Mouse (Mus musculus): Measurements from ENCODE around the gene Axdnd1. TPM values are rescaled to one million over a fixed set of nuclear protein-coding genes. Genes with fewer than 3 reads are reported as not detected.
"Not testable (repeated sequence)": the region's sequence is repeated elsewhere in the genome, so short reads cannot be mapped to it uniquely, and the experiment has no call there.

The Axdnd1 gene
- polyA plus RNA-seq, 1 experiment: not detected

DNA sequence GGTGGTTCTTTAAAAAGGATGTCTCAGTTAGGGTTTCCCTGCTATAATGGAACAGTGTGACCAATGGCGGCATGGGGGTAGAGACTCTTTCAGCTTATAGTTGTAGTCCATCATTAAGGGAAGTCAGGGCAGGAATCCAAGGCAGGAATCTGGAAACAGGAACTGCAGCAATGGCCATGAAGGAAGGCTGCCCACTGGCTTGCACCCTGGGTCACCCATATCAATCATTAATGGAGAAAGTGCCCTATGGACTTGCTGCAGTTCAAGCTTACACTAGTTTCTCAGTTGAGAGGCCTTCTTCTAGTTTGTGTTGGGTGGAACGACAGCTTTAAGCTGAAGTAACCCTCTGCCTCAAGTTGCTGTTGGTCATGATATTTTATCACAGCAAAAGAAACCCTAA is 68.5 kb downstream of the Axdnd1 start:
- DNase-seq (ENCODE audit: low read depth, low spot score): no peak
- WGBS: 74% methylated on average over 2 of the region's 2 CpGs

DNA sequence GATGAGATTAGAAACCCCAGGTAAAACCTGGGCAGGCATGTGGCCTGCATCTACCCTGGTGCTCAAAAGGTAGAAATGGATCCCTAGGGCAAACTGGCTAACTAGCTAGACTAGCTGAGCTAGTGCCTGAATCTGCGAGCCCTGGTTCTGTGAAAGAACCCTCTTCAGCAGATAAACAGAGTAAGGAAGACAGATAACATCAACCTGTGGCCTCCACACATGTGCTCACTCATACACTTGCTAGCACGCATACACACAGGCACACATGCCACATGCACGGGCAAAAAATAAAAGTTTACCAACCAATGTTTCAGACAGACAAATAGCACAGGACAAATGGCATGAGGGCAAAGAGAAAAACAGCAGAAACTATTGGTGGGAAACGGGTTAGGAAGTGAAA is 70.5 kb downstream of the Axdnd1 start:
- 81% methylated on average over 4 of the region's 4 CpGs for WGBS
- no peak for DNase-seq (ENCODE audit: low read depth, low spot score)

DNA sequence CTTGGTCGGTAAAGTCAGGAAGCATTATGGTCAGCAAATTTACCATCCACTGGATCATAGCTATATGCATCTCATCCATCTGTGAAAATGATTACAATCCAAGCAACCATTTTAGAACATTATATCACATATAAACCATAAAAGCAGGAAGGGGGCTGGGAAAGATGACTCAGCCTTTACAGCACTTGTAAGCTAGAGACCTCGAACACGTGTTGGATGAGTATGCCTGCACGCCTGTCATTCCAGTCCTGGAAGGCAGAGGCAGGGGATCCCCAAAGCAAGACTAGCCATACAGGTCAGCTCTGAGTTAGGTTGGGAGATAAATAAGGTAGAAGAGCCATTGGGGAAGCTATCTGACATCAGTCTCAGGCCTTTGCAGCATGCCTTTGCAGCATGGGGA is 71.9 kb downstream of the Axdnd1 start:
- no peak for DNase-seq (ENCODE audit: low read depth, low spot score)
- WGBS: 46% methylated on average over 4 of the region's 4 CpGs

DNA sequence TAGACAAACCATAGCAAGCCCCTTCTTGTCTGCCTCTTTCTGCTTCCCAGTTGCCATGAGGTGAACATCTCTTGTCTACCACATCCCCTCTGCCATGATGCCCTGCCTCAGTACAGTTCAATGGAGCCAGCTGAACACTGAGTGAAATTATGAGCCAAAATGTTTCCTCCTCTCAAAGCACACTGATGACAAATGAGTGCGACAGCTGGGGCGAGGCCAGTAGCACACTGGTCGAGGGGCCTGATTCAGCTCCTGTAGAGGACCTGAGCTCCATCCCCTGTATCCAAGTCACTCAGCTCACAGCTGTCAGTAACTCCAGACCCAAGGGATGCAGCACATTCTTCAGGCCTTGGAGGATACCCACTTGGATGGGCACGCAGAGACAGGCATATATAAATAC is 75.3 kb downstream of the Axdnd1 start:
- no peak for DNase-seq (ENCODE audit: low read depth, low spot score)
- 94% methylated on average over 4 of the region's 4 CpGs for WGBS

DNA sequence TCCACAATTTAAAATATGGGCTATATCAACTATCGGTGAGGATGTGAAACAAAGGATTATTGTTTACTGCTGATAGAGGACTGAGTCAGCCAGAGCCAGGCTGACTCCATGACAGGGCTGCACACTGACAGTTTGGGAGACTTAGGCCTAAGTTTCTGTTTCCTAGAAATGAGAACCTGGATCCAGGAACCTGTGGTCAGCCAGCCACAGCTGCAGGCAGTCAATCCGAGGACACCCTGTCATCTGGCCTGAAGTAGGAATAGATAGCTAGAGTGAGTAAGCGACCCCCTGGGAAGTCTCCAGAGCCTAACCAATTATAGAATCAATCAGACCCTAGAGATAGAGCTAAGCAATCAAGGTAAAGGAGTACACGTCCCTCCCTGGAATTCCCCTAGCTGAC is 76.5 kb downstream of the Axdnd1 start:
- DNase-seq (ENCODE audit: low read depth, low spot score): no peak

DNA sequence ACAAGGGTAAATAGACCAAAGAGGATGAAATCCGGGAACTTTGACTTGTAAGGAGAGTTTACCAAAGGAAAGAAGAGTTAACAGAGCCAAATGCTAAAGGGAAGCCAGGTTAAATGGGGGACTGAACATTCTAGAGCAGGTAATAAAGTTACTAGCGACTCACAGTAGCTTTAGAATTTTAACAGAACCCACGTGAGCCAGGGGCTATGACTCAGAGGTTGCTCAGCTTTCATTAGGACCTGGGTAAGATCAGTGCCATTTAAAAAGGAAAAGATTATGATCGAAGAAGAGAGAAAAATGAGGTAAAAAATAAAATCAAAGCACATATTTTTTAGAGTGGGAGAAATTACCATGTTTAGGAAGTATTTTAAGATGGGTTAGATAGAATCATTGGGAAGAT is 80.1 kb downstream of the Axdnd1 start:
- 58% methylated on average over 4 of the region's 4 CpGs for WGBS
- DNase-seq (ENCODE audit: low read depth, low spot score): no peak

More for the DNA sequence above, 76.5 kb downstream of the Axdnd1 start:
- 72% methylated on average over 4 of the region's 4 CpGs for WGBS

DNA sequence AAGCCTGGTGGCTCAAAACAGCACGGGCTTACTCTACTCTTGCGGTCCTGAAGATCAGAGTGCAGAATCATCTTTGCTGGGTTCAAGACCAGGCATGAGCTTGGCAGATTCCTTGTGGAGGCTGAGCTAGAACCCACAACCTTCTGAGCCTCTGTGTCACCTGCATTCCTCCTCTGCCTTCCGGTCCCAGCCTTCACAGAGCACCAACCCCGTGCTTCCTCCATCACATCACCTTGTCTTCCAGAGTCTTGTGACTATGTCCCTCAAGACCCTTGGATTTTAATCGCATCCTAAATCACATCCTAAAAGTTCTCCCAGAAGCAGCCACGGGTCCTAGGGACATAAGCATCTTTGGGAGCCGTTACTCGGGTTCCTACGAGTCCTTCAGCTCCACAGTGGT is 97.8 kb downstream of the Axdnd1 start:
- DNase-seq (ENCODE audit: low read depth, low spot score): no peak
- WGBS: 81% methylated on average over 9 of the region's 9 CpGs

DNA sequence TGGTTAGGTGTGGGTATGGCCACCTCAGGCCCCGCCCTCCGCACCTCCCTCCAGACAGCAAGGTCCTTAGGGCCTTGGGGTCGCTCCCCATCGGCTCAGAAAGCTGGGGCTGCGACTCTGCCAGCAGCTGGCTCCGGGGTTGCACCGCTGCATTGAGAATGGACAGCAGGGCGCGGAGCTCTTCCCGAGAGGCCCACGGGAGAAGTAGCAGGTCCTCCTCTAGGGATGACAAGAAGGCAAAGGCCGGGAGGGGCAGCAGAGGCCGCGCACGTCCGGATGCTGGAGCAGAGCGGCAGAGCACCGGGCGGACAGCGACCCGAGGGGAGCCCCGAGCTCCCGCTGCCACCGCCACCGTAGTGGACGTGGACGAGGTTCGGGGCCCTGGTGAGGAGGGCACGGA is 110.3 kb downstream of the Axdnd1 start, which contains the start of gene Nphs2:
TSS of gene Nphs2 (plus strand) at position 98 of the 400 bp plus-strand sequence.
- WGBS: 7% methylated on average over 29 of the region's 29 CpGs
- no peak for DNase-seq (ENCODE audit: low read depth, low spot score)

DNA sequence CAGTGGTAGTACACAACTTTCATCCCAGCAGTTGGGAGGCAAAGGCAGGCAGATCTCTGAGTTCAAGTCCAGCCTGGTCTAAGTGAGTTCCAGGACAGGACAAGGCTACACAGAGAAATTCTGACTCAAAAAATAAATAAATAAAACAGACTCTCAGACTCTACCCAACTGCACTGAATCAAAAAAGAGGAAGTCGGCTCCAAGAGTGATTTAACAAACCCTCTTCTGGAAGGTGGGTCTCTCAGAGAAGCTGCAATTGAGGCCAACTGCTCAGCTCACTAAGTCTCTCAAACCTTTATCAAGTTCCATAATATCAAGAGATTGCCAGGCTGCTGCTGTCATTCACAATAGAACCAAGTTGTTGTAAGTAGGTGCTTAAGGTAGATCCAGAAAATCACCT is 112.4 kb downstream of the Axdnd1 start:
- 76% methylated on average over 1 of the region's 1 CpGs for WGBS
- DNase-seq (ENCODE audit: low read depth, low spot score): no peak

DNA sequence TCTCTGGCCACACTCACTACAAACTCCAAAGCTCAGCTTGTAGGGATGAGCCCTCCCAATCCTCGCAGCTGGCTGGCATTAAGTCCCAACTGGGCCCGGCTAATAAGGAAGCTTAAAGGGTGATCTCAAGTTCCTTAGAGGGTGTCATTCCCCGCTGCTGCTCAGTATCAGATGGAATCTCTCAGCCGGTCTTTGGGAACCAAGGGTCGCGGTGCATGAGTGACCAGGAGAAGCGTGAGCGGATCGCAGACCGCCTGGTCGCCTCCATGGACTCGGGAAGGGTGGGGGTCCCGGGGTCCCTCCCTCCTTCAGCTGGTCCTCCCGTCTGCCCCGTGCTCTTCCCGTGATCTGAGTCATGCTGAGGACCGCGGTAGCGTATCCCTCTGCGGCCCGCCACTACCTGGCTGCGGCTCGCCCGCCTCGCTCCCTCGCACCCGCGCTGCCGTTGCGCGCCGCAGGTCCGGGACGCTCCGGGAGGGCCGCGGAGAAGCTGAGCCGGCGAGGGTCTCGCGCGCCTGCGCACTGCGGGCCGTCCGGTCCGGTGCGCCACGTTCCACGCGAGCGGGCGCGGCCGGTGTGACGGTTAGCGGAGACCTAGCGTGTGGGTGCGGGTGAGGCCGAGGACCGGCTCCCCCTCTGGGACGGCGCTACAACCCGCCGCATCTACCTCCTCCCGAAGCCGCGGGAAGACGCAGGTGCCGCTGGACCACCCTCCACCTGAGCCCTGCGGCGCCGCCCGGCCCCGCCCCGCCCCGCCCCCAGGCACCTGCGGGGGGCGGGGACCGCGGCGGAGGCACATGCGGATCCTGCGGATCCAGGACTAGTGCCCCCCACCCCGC is 117.8 kb downstream of the Axdnd1 start, which contains the start of gene Tdrd5:
TSS of gene Tdrd5 (minus strand) at position 754 of the 839 bp plus-strand sequence.
- 1% methylated on average over 85 of the region's 85 CpGs for WGBS
- DNase-seq (ENCODE audit: low read depth, low spot score): no peak

DNA sequence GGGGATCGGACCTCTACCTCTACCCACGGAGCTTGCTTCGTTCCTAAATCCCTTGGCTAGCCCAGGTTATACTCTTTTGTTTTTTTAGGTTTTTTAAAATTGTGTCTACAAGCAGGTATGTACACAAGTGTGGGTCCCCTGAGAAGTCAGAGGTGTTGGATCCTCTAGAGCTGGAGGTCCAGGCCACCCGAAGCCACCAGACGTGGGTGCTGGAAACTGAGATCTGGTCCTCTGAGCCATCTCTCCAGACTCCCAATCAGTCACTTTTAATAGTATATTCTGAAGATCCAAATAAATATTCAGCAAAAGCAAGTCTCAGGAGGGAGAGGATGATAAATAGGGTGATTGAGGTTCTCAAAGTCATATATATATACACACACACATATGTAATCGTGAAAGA is 130.9 kb downstream of the Axdnd1 start:
- DNase-seq (ENCODE audit: low read depth, low spot score): no peak
- WGBS: 93% methylated on average over 6 of the region's 6 CpGs

DNA sequence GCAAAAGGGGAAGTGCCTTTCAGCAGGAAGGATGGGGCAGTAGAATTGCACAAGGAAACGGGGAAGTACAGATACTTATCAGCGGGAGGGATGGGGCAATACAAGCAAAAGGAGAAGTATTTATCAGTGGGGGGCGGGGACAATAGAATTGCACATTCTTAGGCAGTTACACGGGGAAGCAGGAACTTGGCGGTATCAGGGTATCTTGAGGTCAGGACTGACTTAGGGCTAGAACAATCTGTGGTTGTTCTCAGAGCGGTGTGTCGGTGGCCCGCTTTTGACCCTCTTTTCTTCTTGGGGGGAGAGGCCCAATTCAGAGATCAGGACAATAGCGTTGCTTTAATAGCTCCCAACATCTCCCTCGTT is 131.8 kb downstream of the Axdnd1 start:
- not testable (repeated sequence) for DNase-seq (ENCODE audit: low read depth, low spot score)
- WGBS: 62% methylated on average over 10 of the region's 10 CpGs

DNA sequence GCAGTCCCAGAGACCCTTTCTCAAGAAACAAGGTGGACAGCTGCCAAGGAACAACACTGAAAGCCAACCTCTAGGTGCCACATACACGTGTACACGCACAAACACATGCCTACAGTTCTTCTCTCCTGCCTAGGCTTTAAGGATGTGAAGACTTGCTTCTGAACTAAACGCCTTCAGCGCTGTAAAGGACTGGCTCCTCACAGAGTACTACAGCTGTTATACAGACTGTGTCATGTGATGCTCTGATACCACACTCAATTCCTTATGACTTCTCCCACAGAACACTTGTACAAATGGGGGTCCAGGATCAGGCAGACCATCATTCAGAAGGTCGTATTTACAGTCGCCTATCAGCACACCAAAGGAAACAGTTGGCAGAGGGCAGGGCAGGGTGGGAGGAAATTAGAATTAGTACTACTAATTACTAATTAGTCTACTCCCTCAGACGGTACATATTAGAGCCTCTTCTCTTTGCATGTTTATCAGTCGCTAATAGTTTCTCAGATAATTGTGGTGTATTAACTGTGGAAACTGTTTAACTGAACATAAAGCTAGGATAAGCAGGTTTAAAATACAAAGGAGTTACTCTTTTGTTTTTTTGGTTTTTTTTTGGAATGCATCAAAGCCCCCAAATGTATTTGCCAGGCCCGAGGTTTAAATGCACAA is 132.3 kb downstream of the Axdnd1 start:
- 85% methylated on average over 9 of the region's 9 CpGs for WGBS
- DNase-seq (ENCODE audit: low read depth, low spot score): no peak

DNA sequence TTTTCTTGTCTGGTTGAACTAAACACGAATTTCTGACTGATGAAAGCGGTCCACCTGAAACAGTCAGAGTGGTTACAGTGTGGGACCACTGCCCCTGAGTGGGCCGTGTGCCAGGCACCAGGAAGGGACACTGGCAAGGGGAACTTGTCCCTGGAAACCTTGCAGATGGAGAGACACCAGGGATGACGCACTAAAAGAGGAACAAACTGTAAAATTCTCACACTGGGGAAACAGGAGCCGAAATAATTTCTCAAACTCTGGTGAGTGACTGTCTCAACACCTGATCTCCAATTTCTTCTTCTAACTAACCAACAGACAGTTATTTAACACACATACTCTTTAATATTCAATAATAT is 135.4 kb downstream of the Axdnd1 start:
- 72% methylated on average over 5 of the region's 5 CpGs for WGBS
- no peak for DNase-seq (ENCODE audit: low read depth, low spot score)

DNA sequence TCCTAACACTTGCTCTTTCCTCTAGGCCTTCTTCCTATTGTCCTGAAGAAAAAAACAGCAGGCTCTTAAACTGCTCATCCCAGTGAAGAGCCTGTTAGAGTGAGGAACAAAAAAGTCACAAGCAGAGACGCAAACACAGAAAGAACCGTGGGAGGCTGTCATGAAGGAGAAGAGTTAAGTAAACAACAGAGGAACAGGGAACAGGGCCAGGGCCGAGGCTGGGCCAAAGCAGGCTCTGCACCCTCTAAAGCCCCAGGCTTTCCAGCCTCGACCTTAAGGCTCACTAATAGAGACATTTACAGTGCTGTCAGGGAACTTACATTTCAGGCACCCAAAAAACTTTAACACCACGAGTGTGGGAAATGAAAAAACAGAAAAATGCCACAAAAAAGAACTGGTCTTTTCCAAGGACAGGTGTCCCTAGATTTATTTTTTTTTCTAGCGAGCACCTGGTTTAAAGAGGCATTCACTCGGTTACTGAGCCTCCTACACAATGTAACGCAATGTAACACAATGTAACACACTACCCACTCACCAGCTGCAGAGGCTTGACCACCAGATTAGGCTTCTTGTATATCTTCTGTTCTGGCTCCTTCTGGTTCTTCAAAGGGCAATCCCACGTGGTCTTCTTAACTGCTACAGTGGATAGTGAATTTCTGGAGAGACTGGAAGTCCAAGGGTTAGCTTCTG is 136.0 kb downstream of the Axdnd1 start:
- 40% methylated on average over 9 of the region's 9 CpGs for WGBS
- no peak for DNase-seq (ENCODE audit: low read depth, low spot score)

DNA sequence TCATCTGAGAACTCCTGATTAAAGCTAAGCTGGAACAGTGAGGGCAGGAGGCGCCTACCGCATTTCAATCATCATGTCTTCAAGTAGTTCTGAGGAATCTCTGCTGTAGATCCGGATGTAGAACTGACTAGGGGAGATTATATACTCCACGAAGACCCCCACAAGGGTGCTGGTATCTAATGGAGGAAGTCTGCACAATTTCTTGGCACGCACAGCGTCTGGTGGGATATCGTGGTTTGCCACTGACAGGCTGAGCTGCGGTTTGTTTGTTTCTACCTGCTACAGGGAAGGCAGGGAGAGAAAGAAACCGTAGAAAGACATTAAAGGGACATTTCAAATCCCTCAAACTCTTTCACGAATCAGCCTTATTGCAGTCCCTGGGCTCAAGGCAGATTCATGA is 136.8 kb downstream of the Axdnd1 start:
- no peak for DNase-seq (ENCODE audit: low read depth, low spot score)
- WGBS: 72% methylated on average over 10 of the region's 10 CpGs

DNA sequence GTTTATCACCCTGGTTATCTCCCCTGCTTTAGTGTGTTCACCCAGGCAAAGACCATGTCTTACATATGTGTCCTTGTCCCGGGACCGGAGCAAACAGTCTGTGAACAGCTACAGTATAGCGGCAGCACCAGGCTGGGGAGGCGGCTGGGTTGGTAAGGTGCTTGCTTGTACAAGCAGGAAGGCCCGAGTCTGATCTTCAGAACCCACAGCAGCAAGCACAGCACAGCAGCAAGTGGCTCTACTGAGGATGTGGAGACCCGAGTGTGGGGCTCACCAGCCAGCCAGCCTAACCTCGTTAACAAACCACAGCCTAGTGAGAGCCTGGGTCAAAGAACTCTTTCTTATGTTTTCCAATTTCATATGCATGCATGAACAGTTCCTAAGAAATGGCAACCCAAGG is 140.8 kb downstream of the Axdnd1 start:
- 73% methylated on average over 7 of the region's 7 CpGs for WGBS
- DNase-seq (ENCODE audit: low read depth, low spot score): no peak

DNA sequence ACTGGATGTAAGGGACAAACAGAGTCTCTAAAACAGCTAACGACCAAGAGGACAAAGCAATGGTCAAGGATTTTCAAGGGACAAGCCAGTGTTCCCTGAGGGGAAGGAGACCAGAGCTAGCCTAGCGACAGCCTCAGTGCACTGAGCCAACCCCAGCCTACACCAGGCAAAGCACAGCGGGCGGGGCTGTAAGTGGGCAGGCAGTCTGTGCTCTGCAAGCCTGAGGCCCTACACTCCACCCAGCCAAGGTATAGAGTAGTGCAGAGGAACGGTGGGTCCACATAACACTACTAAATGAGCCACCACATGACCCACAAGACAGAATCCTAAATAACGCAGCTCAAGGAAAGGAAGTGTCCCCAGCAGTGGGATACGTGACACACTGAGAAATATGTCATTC is 147.3 kb downstream of the Axdnd1 start:
- WGBS: 62% methylated on average over 7 of the region's 7 CpGs
- no peak for DNase-seq (ENCODE audit: low read depth, low spot score)

Measured in large intestine, adult 2 months (tissue).